Mouse (Mus musculus): ENCODE data around the gene Bricd5.

Gene Bricd5

DNA sequence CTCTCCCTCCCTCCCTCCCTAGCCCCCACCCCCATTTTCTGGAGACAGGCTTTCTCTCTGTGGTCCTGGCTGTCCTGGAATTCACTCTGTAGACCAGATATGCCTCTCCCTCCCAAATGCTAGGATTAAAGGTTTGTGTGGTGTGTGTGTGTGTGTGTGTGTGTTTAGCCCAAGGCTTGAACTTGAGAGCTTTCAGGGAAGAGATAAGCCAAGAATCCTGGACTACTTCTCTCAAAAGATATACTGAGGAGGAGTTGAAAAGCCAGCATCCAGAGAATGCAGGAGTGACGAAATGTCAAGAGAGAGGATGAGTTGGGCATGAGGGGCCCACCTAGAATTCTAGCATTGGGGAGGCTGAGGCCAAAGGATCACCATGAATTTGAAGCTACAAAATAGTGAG, 10.8 kb upstream of the Bricd5 start:
- DNase-seq (ENCODE audit: low spot score in 2 of 2): no peak

DNA sequence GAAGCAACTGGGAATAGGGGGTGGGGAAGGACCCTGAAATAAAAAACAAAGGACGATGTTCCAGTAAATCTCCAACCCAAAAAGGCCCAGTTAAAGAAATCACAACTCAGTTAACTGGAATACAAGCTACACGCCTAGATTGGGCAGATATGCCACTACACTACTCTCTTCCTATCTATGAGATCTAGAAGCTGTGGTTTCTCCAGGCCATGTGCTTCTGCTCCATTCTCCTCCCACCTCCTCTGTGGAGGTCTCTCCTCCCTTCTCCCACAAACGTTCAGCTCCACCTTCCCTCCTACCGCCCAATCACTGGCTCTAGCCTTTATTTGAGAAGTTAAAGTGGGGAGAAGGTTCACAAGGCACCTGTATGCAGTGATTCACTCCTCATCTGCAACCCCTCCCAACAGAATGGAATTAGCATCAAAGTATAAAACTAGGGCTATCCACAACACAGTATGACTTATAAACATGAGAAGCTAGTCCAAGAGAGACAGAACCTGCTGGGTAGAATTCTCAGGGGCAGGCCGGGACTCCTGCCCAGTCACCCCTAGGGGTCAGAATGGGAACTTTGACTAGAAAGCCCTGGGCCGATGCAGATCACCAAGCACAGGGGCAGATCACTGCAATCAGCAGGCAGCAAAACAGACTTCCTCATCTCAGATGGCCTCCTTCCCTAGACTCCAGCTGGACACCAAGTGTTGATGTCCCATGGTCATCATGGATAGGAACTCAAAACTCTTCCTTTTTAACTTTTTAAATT, 10.1 kb upstream of the Bricd5 start:
- no peak for DNase-seq (ENCODE audit: low spot score in 2 of 2)

DNA sequence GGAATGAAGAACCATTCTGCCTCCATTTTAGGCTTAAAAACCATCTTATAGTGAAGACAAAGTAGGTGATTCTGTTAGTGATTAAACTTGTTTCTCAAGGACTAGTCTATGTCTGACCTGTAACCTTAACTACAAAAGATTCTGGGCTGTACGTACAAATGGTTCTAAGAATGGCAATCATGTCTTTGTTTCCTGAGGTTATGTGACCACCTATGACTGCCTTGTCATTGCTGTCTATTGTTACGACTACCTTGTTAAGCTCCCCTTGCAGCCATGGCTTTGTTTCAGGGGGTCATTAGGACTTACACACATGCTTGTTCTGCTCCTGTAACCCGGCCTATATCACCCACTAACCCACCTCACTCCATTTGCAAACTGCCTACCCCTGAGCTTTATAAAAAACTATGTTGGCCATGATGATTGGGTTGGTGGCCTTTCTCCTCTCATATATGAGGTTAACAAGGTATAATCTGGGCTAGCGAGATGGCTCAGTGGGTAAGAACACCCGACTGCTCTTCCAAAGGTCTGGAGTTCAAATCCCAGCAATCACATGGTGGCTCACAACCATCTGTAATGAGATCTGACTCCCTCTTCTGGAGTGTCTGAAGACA, 4.9 kb upstream of the Bricd5 start:
- no peak for DNase-seq (ENCODE audit: low spot score in 2 of 2)

DNA sequence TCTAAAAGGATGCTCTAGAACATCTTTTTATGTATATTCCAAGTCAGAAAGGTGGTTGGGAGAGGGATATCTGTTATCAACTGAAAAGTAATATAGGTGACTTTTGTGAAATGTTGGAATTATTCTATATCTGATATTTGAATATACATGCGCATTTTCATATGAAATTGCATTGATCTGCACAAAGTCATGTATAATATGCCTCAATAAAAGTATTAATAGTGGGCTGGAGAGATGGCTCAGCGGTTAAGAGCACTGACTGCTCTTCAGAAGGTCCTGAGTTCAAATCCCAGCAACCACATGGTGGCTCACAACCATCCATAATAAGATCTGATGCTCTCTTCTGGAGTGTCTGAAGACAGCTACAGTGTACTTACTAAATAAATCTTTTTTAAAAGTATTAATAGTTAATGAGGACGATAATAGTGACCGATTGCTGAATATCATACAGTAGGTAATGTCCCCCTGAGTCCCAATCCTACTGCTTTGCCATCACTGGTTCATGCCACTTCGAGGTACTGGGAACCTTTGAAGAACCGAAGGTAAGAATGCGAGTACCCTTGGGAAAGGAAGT, 4.3 kb upstream of the Bricd5 start:
- no peak for DNase-seq (ENCODE audit: low spot score in 2 of 2)

GRCm38 (mm10) chr17:24469910-24470602, 3.6 kb upstream of the Bricd5 start, which contains the start of the genes E4f1 and Pgp:
TSS of gene E4f1 (minus strand) at chr17:24470313.
TSS of gene Pgp (plus strand) at chr17:24470392.
- peak; percentile 97 to 98 for DNase-seq (ENCODE audit: low spot score in 2 of 2)

DNA sequence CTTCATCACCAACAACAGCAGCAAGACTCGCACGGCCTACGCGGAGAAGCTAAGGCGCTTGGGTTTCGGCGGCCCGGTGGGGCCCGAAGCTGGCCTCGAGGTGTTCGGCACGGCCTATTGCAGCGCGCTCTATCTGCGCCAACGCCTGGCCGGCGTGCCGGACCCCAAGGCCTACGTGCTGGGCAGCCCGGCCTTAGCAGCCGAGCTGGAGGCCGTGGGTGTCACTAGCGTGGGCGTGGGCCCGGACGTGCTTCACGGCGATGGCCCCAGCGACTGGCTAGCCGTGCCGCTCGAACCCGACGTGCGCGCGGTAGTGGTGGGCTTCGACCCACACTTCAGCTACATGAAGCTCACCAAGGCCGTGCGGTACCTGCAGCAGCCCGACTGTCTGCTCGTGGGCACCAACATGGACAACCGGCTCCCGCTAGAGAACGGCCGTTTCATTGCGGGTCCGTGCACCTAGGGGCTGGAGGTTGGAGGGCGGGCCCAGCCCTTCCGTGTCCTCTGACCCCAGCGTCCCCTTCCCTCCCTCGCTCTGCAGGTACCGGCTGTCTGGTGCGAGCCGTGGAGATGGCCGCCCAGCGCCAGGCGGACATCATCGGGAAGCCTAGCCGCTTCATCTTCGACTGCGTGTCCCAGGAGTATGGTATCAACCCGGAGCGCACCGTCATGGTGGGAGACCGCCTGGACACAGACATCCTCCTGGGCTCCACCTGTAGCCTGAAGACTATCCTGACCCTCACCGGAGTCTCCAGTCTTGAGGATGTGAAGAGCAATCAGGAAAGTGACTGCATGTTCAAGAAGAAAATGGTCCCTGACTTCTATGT, 2.8 kb upstream of the Bricd5 start:
- peak in 1 of 2 experiments; percentile 30 for DNase-seq (ENCODE audit: low spot score in 2 of 2)

GRCm38 (mm10) chr17:24472512-24472911, 1.2 kb upstream of the Bricd5 start:
- no peak for DNase-seq (ENCODE audit: low spot score in 2 of 2)

DNA sequence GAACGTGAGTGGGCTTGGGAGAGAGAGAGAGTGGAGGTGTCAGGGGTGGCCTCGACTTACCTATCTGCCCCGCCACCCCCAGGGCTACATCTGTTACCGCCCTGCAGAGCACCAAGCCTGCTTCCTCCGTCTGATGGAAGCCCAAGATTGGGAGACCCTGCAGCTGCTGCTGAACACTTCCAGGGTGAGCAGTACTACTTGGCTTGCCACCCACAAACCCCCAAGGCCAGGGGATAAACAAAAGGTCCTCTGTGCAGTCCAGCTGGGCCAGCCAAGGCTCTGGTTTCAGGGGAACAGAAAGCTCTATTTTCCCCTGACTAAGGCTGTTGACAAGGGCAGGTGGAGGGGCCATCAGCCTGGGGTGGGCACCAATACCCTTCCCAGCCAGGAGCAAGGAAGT, 873 bp downstream of the Bricd5 start:
- no peak for DNase-seq (ENCODE audit: low spot score in 2 of 2)

DNA sequence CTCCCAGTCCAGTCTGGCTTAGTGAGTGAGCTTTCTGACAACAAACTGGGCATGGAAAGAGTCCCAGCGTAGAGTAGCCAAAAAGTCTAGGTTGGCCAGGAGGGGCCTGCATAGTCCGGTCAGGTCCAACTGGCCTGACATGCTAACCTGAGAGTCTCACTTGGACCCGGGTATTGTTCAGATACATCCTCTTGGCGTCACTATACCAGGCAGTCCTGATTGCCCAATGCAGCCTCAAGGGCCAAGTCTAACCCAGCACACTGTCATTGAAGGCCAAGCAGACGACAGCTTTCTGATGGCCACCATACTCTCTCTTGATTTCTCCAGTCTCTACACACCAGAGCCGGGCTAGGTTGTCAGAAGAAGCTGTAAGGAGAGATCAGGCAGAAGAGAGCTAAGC, 1.9 kb downstream of the Bricd5 start:
- DNase-seq (ENCODE audit: low spot score in 2 of 2): no peak

DNA sequence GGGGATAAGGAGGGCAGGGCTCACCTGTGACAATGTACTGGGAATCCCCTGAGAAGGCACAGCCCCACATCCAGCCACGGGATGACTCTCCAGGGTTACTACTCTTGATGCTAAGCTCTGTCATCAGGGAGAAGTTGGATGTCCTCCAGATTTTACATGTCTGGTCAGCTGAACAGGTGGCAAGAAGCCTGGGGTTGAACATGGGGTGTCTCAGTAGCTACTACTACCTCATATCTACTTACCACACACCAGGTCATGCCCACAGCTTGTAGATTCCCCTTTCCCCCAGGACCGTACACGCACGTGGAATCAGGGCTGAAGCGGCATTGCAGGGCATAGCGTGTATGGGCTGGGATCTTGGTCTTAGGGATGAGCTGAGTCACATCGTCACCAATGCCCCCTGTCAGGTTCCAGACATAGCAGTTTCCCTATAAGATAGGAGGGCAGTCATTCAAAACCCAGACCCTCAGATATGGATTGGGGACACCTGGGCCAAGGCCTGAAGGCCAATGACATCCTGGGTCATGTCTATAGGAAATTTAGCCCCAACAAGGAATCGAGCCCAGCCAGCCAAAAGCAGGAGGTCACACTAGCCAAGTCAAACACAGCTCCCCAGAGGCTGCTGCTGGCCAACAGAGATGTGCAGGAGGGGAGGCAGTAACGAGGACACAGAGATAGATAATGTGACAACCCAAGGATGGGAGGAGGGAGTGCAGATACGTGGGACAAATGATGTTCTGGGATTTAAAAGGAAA, 2.5 kb downstream of the Bricd5 start:
- DNase-seq (ENCODE audit: low spot score in 2 of 2): no peak

DNA sequence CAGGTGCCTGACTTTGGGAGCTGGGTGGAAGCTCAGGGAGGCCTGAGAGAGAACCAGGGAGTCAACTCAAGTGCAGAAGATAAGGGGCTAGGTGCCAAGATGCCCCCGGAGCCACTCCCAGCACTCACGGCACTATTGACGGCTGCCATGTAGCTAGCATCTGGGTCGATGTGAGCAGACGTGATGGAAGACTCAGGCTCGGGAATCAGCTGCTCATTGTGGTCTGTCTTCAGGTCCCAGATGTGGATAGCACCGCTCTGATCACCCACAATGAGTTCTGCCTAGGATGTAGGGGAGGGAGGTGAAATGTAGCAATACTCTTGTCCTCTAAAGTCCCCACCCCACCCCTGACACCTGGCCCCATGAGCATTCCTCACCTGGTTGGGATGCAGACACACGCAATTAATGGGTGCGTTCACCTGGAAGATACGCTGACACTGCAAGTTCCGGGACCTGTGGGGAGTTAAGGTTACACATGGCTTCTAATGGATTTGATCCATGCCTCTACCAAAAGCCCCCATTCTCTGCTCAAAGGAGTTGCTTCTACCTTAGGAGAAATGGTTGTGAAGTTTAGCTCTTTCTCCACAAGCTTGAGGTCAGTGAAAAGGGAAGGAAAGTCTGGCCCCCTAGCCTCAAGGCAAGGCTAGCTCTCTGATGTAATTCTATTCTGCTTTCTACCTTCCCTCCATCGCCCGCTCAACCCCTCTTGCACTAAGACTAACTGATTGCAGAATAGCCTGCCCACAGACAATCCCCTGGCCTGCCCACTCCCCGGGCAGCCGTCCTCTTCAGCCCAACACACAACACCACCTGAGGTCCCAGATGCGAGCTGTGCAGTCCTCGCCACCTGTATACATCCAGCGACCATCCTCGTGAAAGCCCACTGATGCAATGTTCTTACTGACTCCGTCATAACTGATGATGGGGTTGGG, 3.6 kb downstream of the Bricd5 start:
- no peak for DNase-seq (ENCODE audit: low spot score in 2 of 2)

- no peak for DNase-seq (ENCODE audit: low spot score in 2 of 2)
Measured at GRCm38 (mm10) chr17:24477985-24478600, 4.4 kb downstream of the Bricd5 start.

DNA sequence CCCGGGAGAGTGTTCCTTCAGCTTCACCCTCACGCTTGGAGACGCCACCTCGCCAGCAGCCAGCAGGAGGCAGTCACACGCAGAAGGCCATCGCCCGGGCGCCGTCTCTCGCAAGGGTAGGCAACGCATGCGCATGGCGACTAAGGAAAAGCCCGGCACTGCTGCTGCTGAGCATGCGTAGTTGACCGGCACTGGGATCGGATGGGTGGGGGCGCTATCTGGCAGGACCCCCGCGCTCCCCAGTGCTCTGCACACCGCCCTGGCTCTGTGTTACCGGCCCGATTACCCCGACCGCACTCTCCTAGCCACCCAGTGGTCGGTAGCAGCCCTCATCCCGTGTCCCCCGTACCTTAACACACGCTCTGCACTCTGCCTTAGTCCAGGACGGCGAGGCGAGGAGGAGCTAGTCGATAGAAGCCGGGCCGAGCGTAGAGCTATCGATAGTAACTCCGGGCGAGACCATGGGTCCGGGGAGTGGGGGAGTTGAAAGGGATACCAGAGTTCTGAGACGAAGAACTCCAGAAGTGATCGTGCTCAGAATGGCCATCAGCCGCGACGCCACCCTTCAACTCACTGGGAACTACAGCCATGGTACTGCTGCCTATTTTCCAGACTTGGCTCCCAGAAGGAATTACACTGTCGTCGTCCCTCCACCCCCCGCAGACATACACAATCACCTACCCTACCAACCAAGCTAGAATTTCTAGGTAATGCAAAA, 5.1 kb downstream of the Bricd5 start, which contains the start of gene Mlst8:
TSS of gene Mlst8 (minus strand) at position 416 of the 718 bp plus-strand sequence.
- DNase-seq (ENCODE audit: low spot score in 2 of 2): peak; percentile 92 to 98

DNA sequence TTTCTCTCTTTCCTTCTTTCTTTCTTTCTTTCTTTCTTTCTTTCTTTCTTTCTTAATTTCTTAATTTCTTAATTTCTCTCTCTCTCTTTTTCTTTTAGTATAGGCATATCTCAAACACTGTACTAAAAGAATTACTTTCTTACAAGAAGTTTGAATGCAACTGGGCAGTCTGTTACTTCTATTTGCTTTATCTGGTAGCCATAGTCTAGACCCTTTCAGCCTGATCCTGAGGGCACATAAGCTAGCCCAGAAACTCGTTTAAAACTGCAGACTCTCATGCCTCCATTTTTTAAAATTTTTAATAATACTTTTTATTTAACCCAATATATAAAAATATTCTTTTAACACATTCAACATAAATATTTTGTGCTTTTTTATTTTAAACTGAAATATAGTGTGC, 5.7 kb downstream of the Bricd5 start:
- DNase-seq (ENCODE audit: low spot score in 2 of 2): no peak

DNA sequence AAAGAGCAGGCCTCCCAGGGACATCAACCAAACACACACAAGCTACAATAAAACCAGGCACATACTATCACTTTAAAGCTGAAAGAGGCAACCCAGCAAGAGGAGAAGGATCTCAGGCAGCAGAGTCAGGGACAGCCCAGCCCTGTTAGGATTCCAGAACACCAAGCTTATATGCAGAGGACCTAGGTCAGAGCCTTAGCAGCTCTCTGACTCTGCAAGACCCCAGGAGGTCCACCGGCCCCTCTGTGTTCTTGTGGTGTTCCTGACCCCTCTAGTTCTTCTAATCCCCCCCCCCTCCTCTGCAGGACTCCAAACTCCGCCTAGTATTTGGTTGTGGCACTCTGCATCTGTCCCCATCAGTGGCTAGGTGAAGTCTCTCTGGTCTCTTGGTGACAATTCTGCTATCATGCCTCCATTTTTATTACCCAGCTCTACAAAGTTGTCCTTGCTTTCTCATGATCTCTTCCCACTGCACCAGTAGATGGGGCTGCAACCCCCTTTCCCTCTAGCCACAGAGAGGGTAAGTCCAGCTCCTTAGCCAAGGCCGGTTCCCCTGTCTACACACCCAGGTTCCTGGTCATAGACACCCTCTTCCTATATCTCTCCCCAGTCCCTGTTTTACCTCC, 6.6 kb downstream of the Bricd5 start:
- DNase-seq (ENCODE audit: low spot score in 2 of 2): no peak

DNA sequence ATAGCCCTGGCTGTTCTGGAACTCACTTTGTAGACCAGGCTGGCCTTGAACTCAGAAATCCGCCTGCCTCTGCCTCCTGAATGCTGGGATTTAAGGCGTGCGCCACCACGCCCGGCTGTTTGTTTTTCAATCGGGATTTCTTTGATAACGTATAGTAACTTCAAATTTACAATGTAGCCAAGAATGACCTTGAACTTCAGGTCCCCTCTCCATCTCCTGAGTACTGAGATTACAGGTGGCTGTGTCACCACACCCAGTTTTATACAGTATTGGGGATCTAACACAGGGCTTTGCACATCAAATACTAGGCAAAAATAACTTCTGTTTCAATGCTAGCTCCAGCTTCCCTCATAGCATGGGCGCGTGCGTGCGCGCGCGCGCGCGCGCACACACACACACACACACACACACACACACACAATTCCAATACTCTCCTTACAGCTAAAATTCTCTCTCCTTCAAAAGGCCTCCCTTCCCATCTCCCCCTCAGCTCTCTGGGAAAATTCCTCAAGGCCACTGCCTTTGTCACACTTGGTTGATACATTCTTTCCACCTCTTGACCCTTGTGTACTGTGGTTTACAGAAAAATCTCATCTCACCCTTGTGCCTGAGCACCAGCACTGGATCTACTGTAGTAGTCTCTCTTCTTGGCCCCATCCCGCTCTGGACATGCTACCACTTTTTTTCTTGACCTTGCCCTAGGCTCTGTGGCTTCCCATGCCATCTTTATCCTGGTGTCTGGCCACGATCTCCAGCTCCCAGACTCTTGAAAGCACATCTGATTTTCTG, 7.5 kb downstream of the Bricd5 start:
- no peak for DNase-seq (ENCODE audit: low spot score in 2 of 2)

GRCm38 (mm10) chr17:24483495-24483894, 9.8 kb downstream of the Bricd5 start:
- no peak for DNase-seq (ENCODE audit: low spot score in 2 of 2)

Measured in thymus, postnatal 10 days (tissue).